Mouse (Mus musculus) Patski (cell line): ENCODE results near the gene Ube2f. TPM values are rescaled to one million over a fixed set of nuclear protein-coding genes. Genes with fewer than 3 reads are reported as not detected.
A peak's percentile ranks its signal among the peaks of the same experiment; 100 is the strongest.

Experiments used
- ATAC-seq: fragments of 100-300 bp; one replicate; pipeline ENCODE4 v1.8.0; 2021
- CTCF ChIA-PET: fragments of 350-600 bp; sonication (Branson Sonifier 250); formaldehyde crosslinking; loops from one replicate; lab custom pipeline; 2022; ENCODE audit warnings: inconsistent platforms; lab: Charles Lee
- POLR2A ChIA-PET: fragments of 350-600 bp; sonication (Branson Sonifier 250); formaldehyde crosslinking; loops from one replicate; lab custom pipeline; 2022; ENCODE audit warnings: antibody characterized with exemption, inconsistent platforms; lab: Charles Lee
- DNase-seq: peaks from one replicate; pipeline ENCODE4 v3.0.0-alpha.2; 2011; ENCODE audit warnings: low read depth, low spot score
- H3K27me3 ChIP-seq: fragments of 371-371 bp; one replicate; pipeline ENCODE4 v1.5.1; 2021
- CTCF ChIP-seq: fragments of 100-300 bp; IDR thresholded peaks from one replicate; pipeline ENCODE4 v1.5.1; 2021
- in situ Hi-C: fragments of 300-500 bp; cut with MboI; formaldehyde crosslinking; loops from 3 replicates; pipeline ENCODE4 v1.11.1; 2018; ENCODE audit warnings: low pct_unique_long_range_greater_than_20kb, mixed read lengths
- polyA plus RNA-seq: library from polyadenylated mRNA; unstranded; gene quantifications from one replicate; pipeline ENCODE4 v1.2.3, GENCODE M21; 2021

The Ube2f gene
- polyA plus RNA-seq, 1 experiment from 2014 or later, result 94.5 TPM

GRCm38 (mm10) chr1:91251927-91252326 lies 1.8 kb downstream of the Ube2f start:
- TF ChIP-seq CTCF, result peak; percentile 60
- in situ Hi-C loops, result loop anchor here (5.0 kb wide), 1 partner anchor 40 kb away; no protein-coding TSS in a partner anchor
- no peaks in the 10 kb centered on the region for H3K27me3 ChIP-seq
- DNase-seq (no peak), ATAC-seq (no peak)
- ChIA-PET POLR2A (interaction anchor here (3.5 kb wide), 1 partner anchor 49 kb away, joined by 14 read pairs; no protein-coding TSS in a partner anchor), CTCF (interaction anchor here (0.7 to 1.9 kb wide), 4 partner anchors 12 to 51 kb away, joined by 3 to 8 read pairs (median 4); no protein-coding TSS in a partner anchor)

DNA sequence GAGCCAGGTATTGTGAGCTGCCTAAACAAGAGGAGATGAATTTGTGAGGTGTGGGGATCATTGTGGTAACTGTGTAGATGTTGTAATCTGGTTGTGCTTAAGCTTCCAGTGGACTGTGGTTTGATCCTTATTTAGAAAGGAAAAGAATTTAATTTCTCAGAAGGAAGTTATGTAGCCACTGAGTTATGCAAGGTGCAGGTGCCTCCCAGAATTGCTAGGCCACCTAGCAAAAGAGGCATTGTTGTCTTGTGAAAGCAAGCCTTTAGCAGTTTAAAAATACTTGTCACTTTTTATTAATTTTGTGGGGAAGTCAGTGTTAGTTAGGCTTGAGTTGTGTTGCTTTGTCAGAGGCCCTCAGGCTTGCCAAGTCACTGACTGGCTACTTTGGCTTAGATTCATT lies 7.8 kb downstream of the Ube2f start:
- in situ Hi-C loops, result no loop called here
- H3K27me3 ChIP-seq, result no peaks in the 10 kb centered on the region
- DNase-seq (peak; percentile 80), ATAC-seq (peak; percentile 61)
- CTCF ChIA-PET, result interaction anchor here (1.0 kb wide), 1 partner anchor 9 kb away, joined by 3 read pairs; no protein-coding TSS in a partner anchor
- TF ChIP-seq CTCF, result no peak
- POLR2A ChIA-PET, result interaction anchor here (0.6 kb wide), 1 partner anchor 278 kb away, joined by 3 read pairs; no protein-coding TSS in a partner anchor

- no peaks in the 10 kb centered on the region for H3K27me3 ChIP-seq
- DNase-seq (no peak), ATAC-seq (no peak)
- CTCF ChIA-PET, result interaction anchor here (0.8 kb wide), 1 partner anchor 24 kb away, joined by 3 read pairs; no protein-coding TSS in a partner anchor
- no peak for TF ChIP-seq CTCF
- POLR2A ChIA-PET, result no interaction called here
- in situ Hi-C loops, result no loop called here
Measured at GRCm38 (mm10) chr1:91259794-91260193, 9.7 kb downstream of the Ube2f start.

- no peaks in the 10 kb centered on the region for H3K27me3 ChIP-seq
- CTCF ChIA-PET, result interaction anchor here (1.4 to 1.8 kb wide), 6 partner anchors 11 to 54 kb away, joined by 3 to 8 read pairs (median 4); partner anchors contain the start of gene Scly
- POLR2A ChIA-PET, result interaction anchor here (0.6 to 1.5 kb wide), 3 partner anchors 12 to 555 kb away, joined by 3 to 11 read pairs (median 4); partner anchors contain the start of gene Ube2f
- DNase-seq, result no peak
- ATAC-seq, result no peak
- TF ChIP-seq CTCF, result no peak
- in situ Hi-C loops, result no loop called here
Measured at GRCm38 (mm10) chr1:91262508-91262907, 12.4 kb downstream of the Ube2f start.

- ATAC-seq (no peak), DNase-seq (no peak)
- H3K27me3 ChIP-seq, result no peaks in the 10 kb centered on the region
- no peak for TF ChIP-seq CTCF
- in situ Hi-C loops, result no loop called here
- ChIA-PET CTCF (interaction anchor here (0.8 to 1.0 kb wide), 3 partner anchors 14 to 20 kb away, joined by 3 to 4 read pairs (median 4); no protein-coding TSS in a partner anchor), POLR2A (no interaction called here)
Measured at GRCm38 (mm10) chr1:91272260-91272659, 22.2 kb downstream of the Ube2f start.

GRCm38 (mm10) chr1:91276581-91276980 lies 26.5 kb downstream of the Ube2f start:
- H3K27me3 ChIP-seq, result no peaks in the 10 kb centered on the region
- DNase-seq (no peak), ATAC-seq (no peak)
- no peak for TF ChIP-seq CTCF
- in situ Hi-C loops, result no loop called here
- ChIA-PET POLR2A (no interaction called here), CTCF (interaction anchor here (0.5 kb wide), 1 partner anchor 69 kb away, joined by 3 read pairs; no protein-coding TSS in a partner anchor)

DNA sequence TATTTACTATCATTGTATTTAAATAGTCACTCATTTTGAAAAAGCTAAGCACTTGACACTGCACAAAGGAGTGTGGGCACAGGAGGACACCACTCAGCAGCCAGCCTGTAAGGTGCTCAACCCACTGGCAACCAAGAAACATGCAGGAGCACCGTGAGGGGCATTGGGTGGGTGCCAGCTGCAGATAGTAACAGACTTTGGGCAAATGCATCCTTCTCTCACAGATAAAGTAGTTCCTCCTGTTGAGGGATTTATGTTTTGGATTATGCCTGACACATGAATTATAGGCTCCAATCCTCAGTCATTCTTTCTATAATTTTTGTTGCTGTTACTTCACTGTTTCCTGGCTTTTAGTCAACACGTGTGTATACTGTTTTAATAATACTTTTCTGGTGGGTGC lies 27.4 kb downstream of the Ube2f start:
- ChIA-PET POLR2A (no interaction called here), CTCF (interaction anchor here (0.8 kb wide), 1 partner anchor 9 kb away, joined by 3 read pairs; no protein-coding TSS in a partner anchor)
- DNase-seq, result no peak
- no peaks in the 10 kb centered on the region for H3K27me3 ChIP-seq
- in situ Hi-C loops, result no loop called here
- no peak for TF ChIP-seq CTCF
- ATAC-seq, result no peak

- in situ Hi-C loops, result no loop called here
- ChIA-PET CTCF (no interaction called here), POLR2A (interaction anchor here (0.6 kb wide), 1 partner anchor 40 kb away, joined by 3 read pairs; no protein-coding TSS in a partner anchor)
- ATAC-seq (no peak), DNase-seq (no peak)
- no peaks in the 10 kb centered on the region for H3K27me3 ChIP-seq
- TF ChIP-seq CTCF, result no peak
Measured at GRCm38 (mm10) chr1:91278410-91279119, 28.5 kb downstream of the Ube2f start.

DNA sequence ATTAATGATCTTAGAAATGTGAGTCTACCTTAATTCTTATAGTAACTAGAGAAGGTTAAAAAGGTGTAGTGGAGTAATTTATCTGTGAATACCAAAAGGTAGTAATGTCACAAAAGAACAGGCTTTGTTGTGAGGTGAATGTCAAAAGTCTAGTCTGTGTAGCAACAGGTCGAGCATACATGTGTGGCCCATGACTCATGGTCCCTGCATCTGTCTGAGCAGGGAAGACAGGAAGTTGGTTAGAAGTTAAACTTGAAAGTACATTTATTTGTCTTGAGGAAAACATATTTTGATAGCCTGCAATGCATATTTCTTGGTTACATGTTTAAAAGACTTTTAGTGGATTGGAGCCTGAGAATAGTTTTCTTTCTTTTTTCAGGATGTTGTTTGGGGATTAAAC lies 29.0 kb downstream of the Ube2f start:
- ATAC-seq (no peak), DNase-seq (no peak)
- in situ Hi-C loops, result no loop called here
- ChIA-PET POLR2A (interaction anchor here (0.6 kb wide), 1 partner anchor 39 kb away, joined by 3 read pairs; no protein-coding TSS in a partner anchor), CTCF (no interaction called here)
- TF ChIP-seq CTCF, result no peak
- H3K27me3 ChIP-seq, result no peaks in the 10 kb centered on the region

DNA sequence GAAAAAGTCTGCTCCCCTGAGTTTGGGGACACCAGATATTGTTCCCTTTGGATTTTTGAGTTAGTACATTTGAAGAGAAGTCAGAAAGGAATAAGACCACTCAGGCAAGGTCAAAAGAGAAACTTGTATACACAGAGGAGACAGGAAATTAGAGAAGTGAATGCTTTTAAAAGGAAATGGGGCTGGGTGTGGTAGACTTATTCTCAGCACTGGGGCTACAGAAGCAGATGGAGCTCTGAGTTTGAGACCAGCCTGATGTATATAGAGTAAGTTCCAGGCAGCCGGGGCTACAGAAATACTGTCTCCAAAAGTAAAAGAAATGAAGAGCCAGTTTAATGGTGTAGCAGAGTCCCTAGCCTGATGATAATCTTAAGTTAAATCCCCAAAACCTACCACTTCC lies 32.5 kb downstream of the Ube2f start:
- H3K27me3 ChIP-seq, result no peaks in the 10 kb centered on the region
- ATAC-seq (no peak), DNase-seq (no peak)
- CTCF ChIA-PET, result interaction anchor here (1.5 kb wide), 1 partner anchor 20 kb away, joined by 4 read pairs; no protein-coding TSS in a partner anchor
- TF ChIP-seq CTCF, result no peak
- POLR2A ChIA-PET, result interaction anchor here (0.8 to 0.9 kb wide), 2 partner anchors 15 to 17 kb away, joined by 3 to 4 read pairs; partner anchors contain the start of gene Scly
- in situ Hi-C loops, result no loop called here
